In the genomic region with DNA sequence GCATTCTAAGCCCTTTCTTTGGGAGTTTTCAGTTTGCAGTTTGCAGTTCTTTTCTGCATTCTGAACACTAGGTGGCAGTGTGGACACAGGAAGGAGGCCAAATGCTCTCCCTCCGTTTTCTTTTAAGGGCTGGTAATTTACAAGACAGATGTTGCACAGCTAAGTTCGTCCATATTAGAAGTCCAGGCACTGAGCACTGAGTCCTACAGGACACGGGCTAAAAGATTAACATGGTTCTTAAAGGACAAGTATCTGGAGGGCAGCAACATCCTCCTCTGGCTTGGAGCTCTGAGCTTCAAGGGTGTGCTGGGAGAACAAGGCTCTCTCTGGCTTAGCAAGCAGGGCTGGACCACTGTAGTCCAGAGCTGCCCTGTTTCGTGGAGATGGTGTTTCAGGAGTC, we compare ENCODE assay signal across 8 mouse cellular contexts.
DNase-seq lines count a peak whose midpoint lies in the region; ATAC-seq and TF ChIP-seq lines count a peak whose summit lies in the region.

No protein-coding gene starts in this region.

- TF ChIP-seq CTCF in E14TG2a.4 (conservative IDR thresholded peaks at IDR 0.05; ENCODE audit: low read length) = peak; percentile 68
- peak; percentile 80 for TF ChIP-seq CTCF in cortical plate, adult 2 months (IDR thresholded peaks at IDR 0.05; ENCODE audit: extremely low read depth, insufficient read depth, low read length)

- H3K27me3 ChIP-seq in E14TG2a.4 (ENCODE audit: insufficient read depth, low read length) = no peaks in the 10 kb centered on the region

- H3K27ac ChIP-seq in cortical plate, adult 2 months (ENCODE audit: insufficient read depth, low read length) = no peak overlapping the region

- no peaks in the 10 kb centered on the region for H3K36me3 ChIP-seq in E14TG2a.4 (ENCODE audit: insufficient read depth, low read length)

- ATAC-seq in cerebellum, adult (ENCODE audit: insufficient number of reproducible peaks, low FRiP score, low TSS enrichment) = peak; percentile 39; the same call in 1 of the 2 replicates

- no peak overlapping the region for H3K4me3 ChIP-seq in E14TG2a.4 (replicated peaks; ENCODE audit: low read length)
- H3K4me3 ChIP-seq in cortical plate, adult 2 months (ENCODE audit: insufficient read depth, low read length) = no peak overlapping the region

- H3K4me1 ChIP-seq in E14TG2a.4 (replicated peaks; ENCODE audit: low read depth, low read length) = peaks cover 4% of the 10 kb centered on the region
- peaks cover 1% of the 10 kb centered on the region; the same call in 1 of the 2 replicates for H3K4me1 ChIP-seq in cortical plate, adult 2 months (ENCODE audit: control insufficient read depth, insufficient read depth, low read length)

- no peak for TF ChIP-seq POLR2A in cortical plate, adult 2 months (IDR thresholded peaks at IDR 0.05; ENCODE audit: extremely low read depth, insufficient read depth, low read length)

- H3K9me3 ChIP-seq in E14TG2a.4 (ENCODE audit: low read length) = no peaks in the 10 kb centered on the region

- no peak for DNase-seq in cerebellum, adult 11-12 months
- peak; percentile 65 for DNase-seq in heart, adult 8-10 months (ENCODE audit: low spot score)
- peak; percentile 37 to 43 for DNase-seq in kidney, adult 8-10 months
- peak; percentile 59 for DNase-seq in lung, postnatal 14 days
- peak; percentile 52 to 58 for DNase-seq in right cerebral cortex, postnatal 10 days (ENCODE audit: low spot score in 2 of 2)
